Mouse (Mus musculus): ENCODE measurements around the gene Krtap4-8. TPM values are rescaled to one million over a fixed set of nuclear protein-coding genes. Genes with fewer than 3 reads are reported as not detected.
"Not testable (repeated sequence)": the region's sequence is repeated elsewhere in the genome, so short reads cannot be mapped to it uniquely, and the experiment has no call there.

Krtap4-8 gene
- not detected in 2 replicates for polyA plus RNA-seq (2015; fragmentation: Nextera tagmentation; extraction: Ambion mirVana)

DNA sequence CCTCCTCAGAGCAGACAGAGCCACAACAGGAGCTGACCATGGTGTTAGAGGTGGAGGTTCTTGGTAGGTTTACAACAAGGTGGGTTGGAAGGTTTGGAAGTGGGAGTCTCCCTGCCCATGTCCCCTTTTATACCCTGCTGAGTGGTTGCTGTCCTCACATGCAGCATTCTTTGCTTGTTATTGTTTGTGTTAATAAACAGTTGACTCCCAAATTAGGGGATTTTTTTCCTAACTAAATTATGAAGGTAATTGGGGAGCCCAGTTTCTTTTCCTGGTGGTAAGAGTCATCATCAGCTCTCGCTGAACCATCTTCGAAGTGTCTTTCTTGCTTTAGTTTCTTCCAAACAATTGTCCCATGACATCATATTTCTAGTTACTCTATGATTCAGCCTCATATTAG lies at the start of gene Krtap4-8:
Gene Krtap4-8, minus strand, starts transcription at position 101 of the 400 bp plus-strand sequence.
- no peak within 1 kb of the TSS for H3K4me3 ChIP-seq (replicated peaks)
- WGBS, result 94% methylated on average over 2 of the region's 2 CpGs
- no peak within 1 kb of the TSS for H3K27ac ChIP-seq
- no peaks in the 10 kb centered on the region for H3K9me3 ChIP-seq
- H3K27me3 ChIP-seq (replicated peaks), result no peaks in the 10 kb centered on the region
- no peak within 1 kb of the TSS for H3K4me2 ChIP-seq
- H3K36me3 ChIP-seq, result no peaks in the 10 kb centered on the region
- H3K9ac ChIP-seq, result no peak within 1 kb of the TSS
- no peaks in the 10 kb centered on the region for H3K4me1 ChIP-seq
- no peak for ATAC-seq (ENCODE audit: insufficient read depth, low FRiP score, low read depth)

DNA sequence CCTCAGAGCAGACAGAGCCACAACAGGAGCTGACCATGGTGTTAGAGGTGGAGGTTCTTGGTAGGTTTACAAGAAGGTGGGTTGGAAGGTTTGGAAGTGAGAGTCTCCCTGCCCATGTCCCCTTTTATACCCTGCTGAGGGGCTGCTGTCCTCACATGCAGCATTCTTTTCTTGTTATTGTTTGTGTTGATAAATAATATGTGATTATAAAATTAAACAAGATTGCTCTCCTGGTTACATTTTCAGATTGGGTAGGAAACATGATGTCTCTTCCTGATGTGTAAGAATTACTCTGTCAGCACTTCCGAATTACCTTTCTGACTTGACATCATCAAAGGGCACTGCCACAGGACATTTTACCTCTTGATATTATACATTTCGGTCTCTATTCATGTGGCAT lies 35.1 kb upstream of the Krtap4-8 start, which contains the start of gene Gm11564:
Gene Gm11564, minus strand, starts transcription at position 101 of the 400 bp plus-strand sequence.
- H3K27me3 ChIP-seq (replicated peaks); H3K9ac ChIP-seq; H3K4me1 ChIP-seq; H3K4me2 ChIP-seq; H3K9me3 ChIP-seq; H3K36me3 ChIP-seq; H3K4me3 ChIP-seq (replicated peaks); H3K27ac ChIP-seq; ATAC-seq (ENCODE audit: insufficient read depth, low FRiP score, low read depth): not testable (repeated sequence)
- 71% methylated on average over 2 of the region's 2 CpGs for WGBS

- H3K27me3 ChIP-seq (replicated peaks); H3K4me3 ChIP-seq (replicated peaks): not testable (repeated sequence)
These were observed 29.3 kb upstream of the Krtap4-8 start, which contains the start of gene Krtap4-13 for GRCm38 (mm10) chr11:99809792-99810191. Gene Krtap4-13 (minus strand): TSS chr11:99809892.

GRCm38 (mm10) chr11:99804346-99804745 lies 23.8 kb upstream of the Krtap4-8 start, which contains the start of gene Gm11554:
Gene Gm11554 (minus strand): TSS chr11:99804446.
- H3K36me3 ChIP-seq; H3K9me3 ChIP-seq; H3K27me3 ChIP-seq (replicated peaks); H3K9ac ChIP-seq; H3K4me3 ChIP-seq (replicated peaks); ATAC-seq (ENCODE audit: insufficient read depth, low FRiP score, low read depth); H3K4me1 ChIP-seq; H3K27ac ChIP-seq; H3K4me2 ChIP-seq: not testable (repeated sequence)
- no CpG with 5 or more reads among the region's 1 CpGs for WGBS

More at GRCm38 (mm10) chr11:99809792-99810191, 29.3 kb upstream of the Krtap4-8 start, which contains the start of gene Krtap4-13:
- not testable (repeated sequence) for ATAC-seq (ENCODE audit: insufficient read depth, low FRiP score, low read depth); H3K9ac ChIP-seq; H3K4me2 ChIP-seq; H3K9me3 ChIP-seq; H3K36me3 ChIP-seq; H3K4me1 ChIP-seq; H3K27ac ChIP-seq

DNA sequence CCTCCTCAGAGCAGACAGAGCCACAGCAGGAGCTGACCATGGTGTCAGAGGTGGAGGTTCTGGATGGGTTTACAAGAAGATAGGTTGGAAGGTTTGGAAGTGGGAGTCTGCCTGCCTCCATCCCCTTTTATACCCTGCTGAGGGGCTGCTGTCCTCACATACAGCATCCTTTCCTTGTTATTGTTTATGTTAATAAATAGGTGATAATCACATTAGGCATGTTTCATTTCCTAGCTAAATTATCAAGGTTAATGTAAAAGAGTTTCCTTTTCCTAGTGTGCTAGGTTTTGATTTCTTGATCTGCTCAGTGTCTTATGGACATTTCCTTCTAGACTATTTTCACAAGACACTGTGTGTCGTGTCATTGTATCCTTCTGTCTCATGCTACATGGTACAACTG lies 18.3 kb upstream of the Krtap4-8 start, which contains the start of gene Gm11569:
Gene Gm11569, minus strand, starts transcription at position 101 of the 400 bp plus-strand sequence.
- not testable (repeated sequence) for H3K4me2 ChIP-seq; H3K9me3 ChIP-seq; H3K36me3 ChIP-seq; ATAC-seq (ENCODE audit: insufficient read depth, low FRiP score, low read depth); H3K9ac ChIP-seq; H3K27ac ChIP-seq; H3K4me3 ChIP-seq (replicated peaks); H3K27me3 ChIP-seq (replicated peaks); H3K4me1 ChIP-seq
- no CpG with 5 or more reads among the region's 1 CpGs for WGBS

DNA sequence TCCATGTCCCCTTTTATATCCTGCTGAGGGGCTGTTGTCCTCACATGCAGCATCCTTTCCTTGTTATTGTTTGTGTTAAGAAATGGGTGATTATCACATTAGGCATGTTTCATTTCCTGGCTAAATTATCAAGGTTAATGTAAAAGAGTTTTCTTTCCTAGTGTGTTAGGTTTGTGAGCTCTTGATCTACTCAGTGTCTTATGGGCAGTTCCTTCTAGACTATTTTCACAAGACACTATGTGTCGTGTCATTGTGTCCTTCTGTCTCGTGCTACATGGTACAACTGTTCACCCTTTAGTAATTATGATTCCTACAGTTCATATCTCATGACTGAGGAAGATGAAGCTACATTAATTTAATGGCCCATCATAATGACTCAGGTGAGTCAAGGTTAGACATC lies 12.9 kb upstream of the Krtap4-8 start, which contains the start of gene Gm11596:
Gene Gm11596, minus strand, starts transcription at position 101 of the 400 bp plus-strand sequence.
- Histone ChIP-seq H3K4me2 (no peak within 1 kb of the TSS), H3K9me3 (no peaks in the 10 kb centered on the region), H3K27ac (no peak within 1 kb of the TSS), H3K9ac (no peak within 1 kb of the TSS), H3K4me1 (no peaks in the 10 kb centered on the region), H3K4me3 (replicated peaks) (no peak within 1 kb of the TSS), H3K36me3 (no peaks in the 10 kb centered on the region), H3K27me3 (replicated peaks) (no peaks in the 10 kb centered on the region)
- ATAC-seq (ENCODE audit: insufficient read depth, low FRiP score, low read depth), result no peak
- WGBS, result 81% methylated on average over 2 of the region's 2 CpGs

GRCm38 (mm10) chr11:99784900-99785299 lies 4.4 kb upstream of the Krtap4-8 start, which contains the start of gene Krtap4-9:
Gene Krtap4-9 (plus strand): TSS chr11:99785200.
- not testable (repeated sequence) for H3K9me3 ChIP-seq; ATAC-seq (ENCODE audit: insufficient read depth, low FRiP score, low read depth); H3K4me1 ChIP-seq; H3K4me2 ChIP-seq; H3K9ac ChIP-seq; H3K27ac ChIP-seq; H3K4me3 ChIP-seq (replicated peaks); H3K36me3 ChIP-seq; H3K27me3 ChIP-seq (replicated peaks)

GRCm38 (mm10) chr11:99778401-99778800 lies 2.1 kb downstream of the Krtap4-8 start:
- no peak overlapping the region for H3K4me2 ChIP-seq
- 58% methylated on average over 7 of the region's 7 CpGs for WGBS
- H3K9ac ChIP-seq, result no peak overlapping the region
- H3K27me3 ChIP-seq (replicated peaks), result no peaks in the 10 kb centered on the region
- H3K4me3 ChIP-seq (replicated peaks), result no peak overlapping the region
- H3K4me1 ChIP-seq, result no peaks in the 10 kb centered on the region
- ATAC-seq (ENCODE audit: insufficient read depth, low FRiP score, low read depth), result no peak
- H3K27ac ChIP-seq, result no peak overlapping the region
- no peaks in the 10 kb centered on the region for H3K36me3 ChIP-seq
- H3K9me3 ChIP-seq, result no peaks in the 10 kb centered on the region

- not testable (repeated sequence) for H3K27ac ChIP-seq
These were observed 7.7 kb downstream of the Krtap4-8 start, which contains the start of gene Gm11595 for GRCm38 (mm10) chr11:99772813-99773212. Gene Gm11595 (minus strand): TSS chr11:99772913.

DNA sequence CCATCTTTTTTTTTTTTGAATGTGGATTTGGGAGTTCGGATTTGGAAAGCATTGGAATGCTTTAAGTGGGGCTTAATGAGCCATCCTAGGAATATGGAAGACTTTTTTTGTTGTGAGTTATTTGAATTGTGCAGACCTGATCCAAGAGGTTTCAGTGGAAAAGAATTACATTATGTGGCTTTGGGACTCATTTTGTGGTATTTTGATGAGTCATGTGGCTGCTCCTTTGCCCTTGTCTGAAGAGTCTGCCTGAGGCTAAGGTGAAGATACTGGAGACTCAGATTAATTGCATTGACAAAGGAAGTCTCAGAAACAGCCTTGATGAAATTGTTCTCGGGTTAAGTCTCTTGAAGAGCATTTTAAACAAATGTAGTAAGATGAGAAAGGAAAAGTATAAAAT lies 12.1 kb downstream of the Krtap4-8 start:
- H3K27me3 ChIP-seq (replicated peaks), result no peaks in the 10 kb centered on the region
- H3K9me3 ChIP-seq, result no peaks in the 10 kb centered on the region
- no peak overlapping the region for H3K4me3 ChIP-seq (replicated peaks)
- H3K4me1 ChIP-seq, result no peaks in the 10 kb centered on the region
- no peak overlapping the region for H3K9ac ChIP-seq
- no peak for ATAC-seq (ENCODE audit: insufficient read depth, low FRiP score, low read depth)
- no peak overlapping the region for H3K4me2 ChIP-seq
- no peak overlapping the region for H3K27ac ChIP-seq
- H3K36me3 ChIP-seq, result no peaks in the 10 kb centered on the region
- WGBS, result 62% methylated on average over 2 of the region's 2 CpGs

More at GRCm38 (mm10) chr11:99772813-99773212, 7.7 kb downstream of the Krtap4-8 start, which contains the start of gene Gm11595:
- not testable (repeated sequence) for H3K9me3 ChIP-seq; H3K4me2 ChIP-seq; H3K36me3 ChIP-seq; H3K9ac ChIP-seq; H3K27me3 ChIP-seq (replicated peaks); H3K4me1 ChIP-seq; ATAC-seq (ENCODE audit: insufficient read depth, low FRiP score, low read depth); H3K4me3 ChIP-seq (replicated peaks)

DNA sequence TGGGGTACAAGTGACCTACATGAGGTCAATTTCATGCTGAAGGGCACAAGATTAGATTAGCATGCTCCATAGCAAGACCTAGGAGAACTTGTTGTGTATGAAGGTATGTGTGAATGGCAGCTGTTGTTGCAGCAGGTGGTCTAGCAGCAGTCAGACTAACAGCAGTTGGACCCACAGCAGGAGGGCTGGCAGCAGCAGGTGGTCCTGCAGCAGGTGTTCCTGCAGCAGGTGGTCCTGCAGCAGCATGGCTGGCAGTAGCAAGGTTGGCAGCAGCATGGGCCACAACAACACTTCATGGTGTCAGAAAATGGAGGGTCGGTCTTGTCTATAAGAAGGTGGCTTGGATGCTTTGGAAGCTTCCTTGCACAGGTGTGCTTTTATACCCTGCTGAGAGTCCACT lies 21.6 kb downstream of the Krtap4-8 start:
- no peaks in the 10 kb centered on the region for H3K27me3 ChIP-seq (replicated peaks)
- no peak overlapping the region for H3K27ac ChIP-seq
- no peaks in the 10 kb centered on the region for H3K4me1 ChIP-seq
- H3K9ac ChIP-seq, result no peak overlapping the region
- no peak overlapping the region for H3K4me2 ChIP-seq
- WGBS, result 77% methylated on average over 1 of the region's 1 CpGs
- ATAC-seq (ENCODE audit: insufficient read depth, low FRiP score, low read depth), result no peak
- no peaks in the 10 kb centered on the region for H3K36me3 ChIP-seq
- H3K4me3 ChIP-seq (replicated peaks), result no peak overlapping the region
- no peaks in the 10 kb centered on the region for H3K9me3 ChIP-seq

DNA sequence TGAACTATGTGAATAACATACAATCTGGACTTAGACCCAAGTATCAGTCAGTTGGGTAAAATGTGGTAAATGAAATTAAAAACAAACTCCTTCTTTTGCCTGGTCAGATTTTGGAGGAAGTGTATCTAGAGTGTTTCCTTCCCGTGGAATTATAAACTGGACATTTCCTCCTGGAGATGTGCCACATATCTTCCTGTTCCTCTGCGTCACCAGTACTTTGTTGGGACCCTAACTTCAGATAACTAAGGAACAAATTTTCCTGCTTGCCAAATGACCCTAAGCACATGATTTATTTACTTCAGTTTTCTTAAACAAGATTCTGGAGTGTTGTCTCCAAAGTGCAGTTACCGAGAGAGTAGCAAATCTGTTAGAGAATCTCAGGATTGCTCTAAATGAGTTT lies 36.5 kb downstream of the Krtap4-8 start:
- no peak overlapping the region for H3K4me2 ChIP-seq
- H3K27me3 ChIP-seq (replicated peaks), result no peaks in the 10 kb centered on the region
- H3K27ac ChIP-seq, result no peak overlapping the region
- no peaks in the 10 kb centered on the region for H3K9me3 ChIP-seq
- no peaks in the 10 kb centered on the region for H3K36me3 ChIP-seq
- no peak for ATAC-seq (ENCODE audit: insufficient read depth, low FRiP score, low read depth)
- H3K4me3 ChIP-seq (replicated peaks), result no peak overlapping the region
- no peak overlapping the region for H3K9ac ChIP-seq
- 75% methylated on average over 3 of the region's 3 CpGs for WGBS
- H3K4me1 ChIP-seq, result no peaks in the 10 kb centered on the region

- H3K36me3 ChIP-seq, result no peaks in the 10 kb centered on the region
- H3K27ac ChIP-seq, result no peak within 1 kb of the TSS
- ATAC-seq (ENCODE audit: insufficient read depth, low FRiP score, low read depth), result no peak
- no peak within 1 kb of the TSS for H3K4me2 ChIP-seq
- no peaks in the 10 kb centered on the region for H3K9me3 ChIP-seq
- no peaks in the 10 kb centered on the region for H3K27me3 ChIP-seq (replicated peaks)
- no peaks in the 10 kb centered on the region for H3K4me1 ChIP-seq
- no peak within 1 kb of the TSS for H3K9ac ChIP-seq
- 64% methylated on average over 2 of the region's 2 CpGs for WGBS
- no peak within 1 kb of the TSS for H3K4me3 ChIP-seq (replicated peaks)
These were observed 46.3 kb downstream of the Krtap4-8 start, which contains the start of gene Gm14180 for GRCm38 (mm10) chr11:99734190-99734589. Gene Gm14180 (minus strand): TSS chr11:99734290.
